In genomic region chr7:142493535-142493934, GRCm38 (mm10) we compare ENCODE assay signal across 17 mouse cellular contexts. TPM values are rescaled to one million over a fixed set of nuclear protein-coding genes. Genes with fewer than 3 reads are reported as not detected.
DNase-seq lines count a peak whose midpoint lies in the region; ATAC-seq and TF ChIP-seq lines count a peak whose summit lies in the region.
"Had no signal": no experiment of that assay in that cellular context is flagged by ENCODE, and none has a peak within 500 bp of the region (broad histone marks: within the 10 kb centered on the region; RNA-seq: fewer than 3 reads in every experiment).

No protein-coding gene starts in this region.

- DNase-seq in heart, adult 2 months = no peak
- peak; percentile 56 for DNase-seq in embryo, embryonic 10.5 days (ENCODE audit: low spot score)
- peak; percentile 65 for DNase-seq in embryonic facial prominence, embryonic 14.5 days (ENCODE audit: low spot score)
- DNase-seq in mesoderm, embryonic 11.5 days (ENCODE audit: low read depth, low spot score) = peak; percentile 71
- DNase-seq in left cerebral cortex, adult 9 months (ENCODE audit: low spot score in 2 of 2) = no peak
- DNase-seq in thymus, postnatal 0 days (ENCODE audit: low spot score) = no peak
- DNase-seq: cerebellum, adult 18-20 months; heart, adult 18-20 months; layer of hippocampus, adult 9-11 months; midbrain, embryonic 14.5 days had no signal

- no peak overlapping the region for H3K9ac ChIP-seq in heart, embryonic 13.5 days
- H3K9ac ChIP-seq in heart, adult 2 months (ENCODE audit: low read depth, low read length) = no peak overlapping the region
- H3K9ac ChIP-seq in embryonic facial prominence, embryonic 14.5 days (ENCODE audit: low read depth, low read length) = no peak overlapping the region
- H3K9ac ChIP-seq: forebrain, embryonic 15.5 days; liver, embryonic 12.5 days; neural tube, embryonic 13.5 days had no signal

- no peak for TF ChIP-seq EP300 in heart, adult 2 months (IDR thresholded peaks at IDR 0.05; ENCODE audit: insufficient read depth, low read depth, low read length)

- no peaks in the 10 kb centered on the region for H3K9me3 ChIP-seq in heart, embryonic 13.5 days
- no peaks in the 10 kb centered on the region for H3K9me3 ChIP-seq in embryonic facial prominence, embryonic 14.5 days (ENCODE audit: control insufficient read depth, low read length)
- H3K9me3 ChIP-seq: forebrain, embryonic 15.5 days; liver, embryonic 12.5 days; neural tube, embryonic 13.5 days had no signal

- no peak for TF ChIP-seq POLR2A in heart, adult 2 months (IDR thresholded peaks at IDR 0.05; ENCODE audit: insufficient read depth, low read depth, low read length)

- no peaks in the 10 kb centered on the region for H3K27me3 ChIP-seq in heart, embryonic 13.5 days (replicated peaks)
- H3K27me3 ChIP-seq in heart, adult 2 months (ENCODE audit: control insufficient read depth, insufficient read depth, low read length) = no peaks in the 10 kb centered on the region
- H3K27me3 ChIP-seq in embryonic facial prominence, embryonic 14.5 days (replicated peaks; ENCODE audit: control insufficient read depth, insufficient read depth, low read length) = no peaks in the 10 kb centered on the region
- H3K27me3 ChIP-seq: forebrain, embryonic 15.5 days; neural tube, embryonic 13.5 days had no signal

- H3K36me3 ChIP-seq in heart, embryonic 13.5 days = peaks cover 47% of the 10 kb centered on the region
- H3K36me3 ChIP-seq in heart, adult 2 months (ENCODE audit: control insufficient read depth, insufficient read depth, low read length) = no peaks in the 10 kb centered on the region
- peaks cover 15% of the 10 kb centered on the region; the same call in 1 of the 2 replicates for H3K36me3 ChIP-seq in embryonic facial prominence, embryonic 14.5 days (ENCODE audit: control insufficient read depth, insufficient read depth, low read length)
- H3K36me3 ChIP-seq: forebrain, embryonic 15.5 days; liver, embryonic 12.5 days; neural tube, embryonic 13.5 days had no signal

- peak overlapping the region; percentile 37; the same call in 1 of the 2 replicates for H3K27ac ChIP-seq in heart, embryonic 13.5 days (replicated peaks)
- no peak overlapping the region for H3K27ac ChIP-seq in heart, adult 2 months
- peak overlapping the region; percentile 54 for H3K27ac ChIP-seq in embryonic facial prominence, embryonic 14.5 days (replicated peaks; ENCODE audit: low read depth, low read length)
- H3K27ac ChIP-seq: forebrain, embryonic 15.5 days; kidney, postnatal 0 days; liver, embryonic 12.5 days; neural tube, embryonic 13.5 days had no signal

- H3K79me2 ChIP-seq in heart, adult 2 months (replicated peaks; ENCODE audit: control insufficient read depth, insufficient read depth, low read length) = no peaks in the 10 kb centered on the region

- 69% methylated on average over 8 of the region's 8 CpGs for WGBS in heart, embryonic 13.5 days
- WGBS in heart, adult 2 months = 84% methylated on average over 8 of the region's 8 CpGs
- 54% methylated on average over 8 of the region's 8 CpGs for WGBS in embryonic facial prominence, embryonic 14.5 days

- H3K4me1 ChIP-seq in heart, embryonic 13.5 days = peaks cover 12% of the 10 kb centered on the region
- no peaks in the 10 kb centered on the region for H3K4me1 ChIP-seq in heart, adult 2 months (ENCODE audit: control insufficient read depth, insufficient read depth, low read length)
- H3K4me1 ChIP-seq in embryonic facial prominence, embryonic 14.5 days (ENCODE audit: control insufficient read depth, insufficient read depth, low read length) = peaks cover 4% of the 10 kb centered on the region; the same call in 1 of the 2 replicates
- H3K4me1 ChIP-seq: forebrain, embryonic 15.5 days; liver, embryonic 12.5 days; neural tube, embryonic 13.5 days had no signal

- no peak for ATAC-seq in heart, embryonic 13.5 days (ENCODE audit: extremely low read depth, insufficient number of reproducible peaks, low FRiP score, low TSS enrichment)
- ATAC-seq in embryonic facial prominence, embryonic 14.5 days (ENCODE audit: low read depth) = peak; percentile 27; the same call in 1 of the 2 replicates
- ATAC-seq: forebrain, embryonic 15.5 days; liver, embryonic 12.5 days had no signal

- no peak overlapping the region for H3K4me3 ChIP-seq in heart, embryonic 13.5 days
- no peak overlapping the region for H3K4me3 ChIP-seq in heart, adult 2 months
- H3K4me3 ChIP-seq in embryonic facial prominence, embryonic 14.5 days (ENCODE audit: low read depth, low read length) = no peak overlapping the region
- H3K4me3 ChIP-seq: forebrain, embryonic 15.5 days; liver, embryonic 12.5 days; neural tube, embryonic 13.5 days had no signal

- H3K4me2 ChIP-seq in heart, embryonic 13.5 days = no peak overlapping the region
- no peak overlapping the region for H3K4me2 ChIP-seq in embryonic facial prominence, embryonic 14.5 days (ENCODE audit: low read depth, low read length)
- H3K4me2 ChIP-seq: forebrain, embryonic 15.5 days; liver, embryonic 12.5 days; neural tube, embryonic 13.5 days had no signal

- no peak for TF ChIP-seq CTCF in heart, adult 2 months (IDR thresholded peaks at IDR 0.05)

- intact Hi-C loops in heart, adult 2 months (cut with DNase I) = no loop called here

RNA-seq across cellular contexts. Expression of gene Tnnt3, which starts 5.1 kb away (rescaled TPM):
- polyA plus RNA-seq in heart, embryonic 13.5 days (2015; fragmentation: Nextera tagmentation; extraction: Ambion mirVana) = 4.0 and 5.4 TPM in 2 replicates
- 1 to 10 TPM; 1.1 to 1.3 TPM for total RNA-seq in heart, adult 2 months (2021)
- polyA plus RNA-seq in heart, adult 2 months (2012; rRNA removed) = 1.8 TPM in 1 of 2 replicates, not detected in the other
- polyA plus RNA-seq in embryonic facial prominence, embryonic 14.5 days (2014; fragmentation: Nextera tagmentation; extraction: Ambion mirVana) = 376 and 643 TPM in 2 replicates
- 4.7 and 5.2 TPM in 2 replicates for polyA plus RNA-seq in thymus, postnatal 0 days (2015; fragmentation: Nextera tagmentation; extraction: Ambion mirVana)
- polyA plus RNA-seq: liver, embryonic 12.5 days had no signal

RNA-seq across cellular contexts. Expression of gene Lsp1, which starts 32.9 kb away (rescaled TPM):
- polyA plus RNA-seq in heart, embryonic 13.5 days (2015; fragmentation: Nextera tagmentation; extraction: Ambion mirVana) = 51.0 and 54.6 TPM in 2 replicates
- total RNA-seq in heart, adult 2 months (2021) = 10 to 100 TPM; 28.4 to 35.0 TPM
- polyA plus RNA-seq in heart, adult 2 months (2012; rRNA removed) = 96.6 and 107 TPM in 2 replicates
- 40.1 and 42.6 TPM in 2 replicates for polyA plus RNA-seq in embryonic facial prominence, embryonic 14.5 days (2014; fragmentation: Nextera tagmentation; extraction: Ambion mirVana)
- polyA plus RNA-seq in thymus, postnatal 0 days (2015; fragmentation: Nextera tagmentation; extraction: Ambion mirVana) = 655 and 664 TPM in 2 replicates

RNA-seq across cellular contexts. Expression of gene Mrpl23, which starts 39.0 kb away (rescaled TPM):
- 15.6 and 17.7 TPM in 2 replicates for polyA plus RNA-seq in heart, embryonic 13.5 days (2015; fragmentation: Nextera tagmentation; extraction: Ambion mirVana)
- total RNA-seq in heart, adult 2 months (2021) = 1 to 10 TPM in 1 of 2 experiments, under 1 TPM in 1; 0.89 to 2.1 TPM
- 12.8 and 18.0 TPM in 2 replicates for polyA plus RNA-seq in heart, adult 2 months (2012; rRNA removed)
- 30.3 and 33.1 TPM in 2 replicates for polyA plus RNA-seq in embryonic facial prominence, embryonic 14.5 days (2014; fragmentation: Nextera tagmentation; extraction: Ambion mirVana)
- 20.1 and 20.7 TPM in 2 replicates for polyA plus RNA-seq in thymus, postnatal 0 days (2015; fragmentation: Nextera tagmentation; extraction: Ambion mirVana)

RNA-seq across cellular contexts. Expression of gene Tnni2, which starts 51.9 kb away (rescaled TPM):
- 34.8 and 41.9 TPM in 2 replicates for polyA plus RNA-seq in heart, embryonic 13.5 days (2015; fragmentation: Nextera tagmentation; extraction: Ambion mirVana)
- total RNA-seq in heart, adult 2 months (2021) = 1 to 10 TPM; 2.7 to 3.0 TPM
- polyA plus RNA-seq in heart, adult 2 months (2012; rRNA removed) = 5.9 and 7.5 TPM in 2 replicates
- 319 and 564 TPM in 2 replicates for polyA plus RNA-seq in embryonic facial prominence, embryonic 14.5 days (2014; fragmentation: Nextera tagmentation; extraction: Ambion mirVana)
- polyA plus RNA-seq in thymus, postnatal 0 days (2015; fragmentation: Nextera tagmentation; extraction: Ambion mirVana) = 14.1 and 14.3 TPM in 2 replicates
- polyA plus RNA-seq: midbrain, embryonic 14.5 days had no signal

RNA-seq across cellular contexts. Expression of gene Syt8, which starts 58.9 kb away (rescaled TPM):
- polyA plus RNA-seq in heart, embryonic 13.5 days (2015; fragmentation: Nextera tagmentation; extraction: Ambion mirVana) = 0.19 and 0.41 TPM in 2 replicates
- total RNA-seq in heart, adult 2 months (2021) = not detected
- not detected in 2 replicates for polyA plus RNA-seq in heart, adult 2 months (2012; rRNA removed)
- polyA plus RNA-seq in embryonic facial prominence, embryonic 14.5 days (2014; fragmentation: Nextera tagmentation; extraction: Ambion mirVana) = 1.9 and 3.9 TPM in 2 replicates
- 0.34 and 0.75 TPM in 2 replicates for polyA plus RNA-seq in thymus, postnatal 0 days (2015; fragmentation: Nextera tagmentation; extraction: Ambion mirVana)
- total RNA-seq: heart, adult 18-20 months had no signal
- polyA plus RNA-seq: embryonic facial prominence, embryonic 11.5 days; forebrain, embryonic 15.5 days; hindbrain, embryonic 11.5 days; liver, embryonic 12.5 days; midbrain, embryonic 14.5 days; neural tube, embryonic 13.5 days had no signal

Comparison
In these comparisons a context has a peak if more than half of its experiments do, and no peak if none do; other contexts are left out.
1. DNase-seq: peak in embryo, embryonic 10.5 days (single experiment), embryonic facial prominence, embryonic 14.5 days (single experiment) and mesoderm, embryonic 11.5 days (single experiment); none in heart, adult 2 months (0 of 2), left cerebral cortex, adult 9 months (0 of 2) and thymus, postnatal 0 days (single experiment).
2. RNA of gene Tnnt3, which starts 5.1 kb away (polyA plus RNA-seq): 376 to 643 TPM in embryonic facial prominence, embryonic 14.5 days; 4.7 to 5.2 TPM in thymus, postnatal 0 days, 4.0 to 5.4 TPM in heart, embryonic 13.5 days and 1.8 TPM in heart, adult 2 months; every median in the first group is over 10 times any median in the second.